Mouse (Mus musculus): ENCODE measurements around the gene Avpi1.

DNA sequence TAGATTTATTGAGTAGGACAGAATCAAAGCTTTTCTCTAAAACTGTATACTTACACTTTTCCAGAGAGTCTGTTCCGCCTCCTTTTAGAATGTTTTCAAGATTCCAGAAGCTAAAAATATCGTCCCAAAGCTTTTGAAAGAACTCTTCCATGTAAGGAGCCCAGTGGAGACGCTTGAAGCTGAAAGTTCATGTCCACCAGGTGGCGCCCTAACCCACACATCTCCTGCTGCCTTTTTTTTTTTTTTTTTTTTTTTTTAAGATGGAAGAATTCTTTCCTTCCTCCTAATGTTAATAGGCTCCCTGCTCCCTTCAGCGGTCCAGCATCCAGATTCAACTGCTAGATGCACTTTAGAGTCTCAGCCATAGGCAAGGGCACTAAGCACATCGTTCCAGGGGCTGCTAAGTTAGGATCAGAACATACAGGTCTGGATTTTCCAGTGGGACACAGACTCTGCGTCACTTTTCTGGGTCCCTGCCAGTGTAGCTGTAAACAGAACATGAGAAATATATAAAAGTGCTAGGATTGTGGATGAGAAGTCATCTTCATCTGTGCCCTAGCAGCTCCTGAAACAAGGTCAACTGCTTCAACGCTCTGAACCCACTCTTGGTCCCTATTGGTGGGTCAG is 15.8 kb upstream of the Avpi1 start:
- no peak for TF ChIP-seq POLR2A (IDR thresholded peaks at IDR 0.05; ENCODE audit: extremely low read depth, insufficient read depth, low read length)
- TF ChIP-seq CTCF (IDR thresholded peaks at IDR 0.05; ENCODE audit: low read depth, low read length) = peak; percentile 63

All from liver, adult 2 months (tissue).